Mouse (Mus musculus) liver, postnatal 0 days (tissue): Measurements from ENCODE around the gene Dok4. TPM values are rescaled to one million over a fixed set of nuclear protein-coding genes. Genes with fewer than 3 reads are reported as not detected.

Experiments used
- ATAC-seq: fragments of 200-750 bp; cut with Nextera tagmentation; 2 replicates; pipeline ENCODE4 v1.8.0; 2017; ENCODE audit warnings: mild to moderate bottlenecking, moderate library complexity
- DNase-seq: peaks from one replicate; pipeline ENCODE4 v3.0.0-alpha.2; 2016
- H3K27ac ChIP-seq: fragments of 300-500 bp; sonication (generic); 2 replicates; pipeline ENCODE4 v1.5.1; 2014; ENCODE audit warnings: antibody characterized with exemption, moderate library complexity, mild to moderate bottlenecking, low read depth
- H3K27me3 ChIP-seq: fragments of 300-500 bp; sonication (generic); 2 replicates; pipeline ENCODE4 v1.6.1; 2014; ENCODE audit warnings: low read length, control low read depth, mixed read lengths; ENCODE audit not compliant: insufficient read depth
- H3K36me3 ChIP-seq: fragments of 300-500 bp; sonication (generic); replicated peaks from 2 replicates; pipeline ENCODE4 v1.6.1; 2014; ENCODE audit warnings: mild to moderate bottlenecking, control low read depth, low read length, moderate library complexity, mixed read lengths; ENCODE audit not compliant: insufficient read depth
- H3K4me1 ChIP-seq: fragments of 300-500 bp; sonication (generic); 2 replicates; pipeline ENCODE4 v1.6.1; 2014; ENCODE audit warnings: antibody characterized with exemption, mild to moderate bottlenecking, control low read depth; ENCODE audit not compliant: insufficient read depth
- H3K4me2 ChIP-seq: fragments of 300-500 bp; sonication (generic); 2 replicates; pipeline ENCODE4 v1.6.1; 2014; ENCODE audit warnings: low read depth, mild to moderate bottlenecking, low read length, moderate library complexity, mixed read lengths
- H3K4me3 ChIP-seq: fragments of 300-500 bp; sonication (generic); 2 replicates; pipeline ENCODE4 v1.5.1; 2014; ENCODE audit warnings: low read depth, low read length
- H3K9ac ChIP-seq: fragments of 300-500 bp; sonication (generic); replicated peaks from 2 replicates; pipeline ENCODE4 v1.6.1; 2014; ENCODE audit warnings: mild to moderate bottlenecking, moderate library complexity
- H3K9me3 ChIP-seq: fragments of 300-500 bp; sonication (generic); 2 replicates; pipeline ENCODE4 v1.6.1; 2016; ENCODE audit warnings: mild to moderate bottlenecking, control low read depth, low read length, mixed read lengths
- CTCF ChIP-seq: sonication (generic); IDR thresholded peaks from 2 replicates; pipeline ENCODE4 v1.5.1; 2016; ENCODE audit warnings: antibody characterized with exemption, low read depth
- EP300 ChIP-seq: IDR thresholded peaks from 2 replicates; pipeline ENCODE4 v1.6.1; 2016; ENCODE audit warnings: antibody characterized with exemption, low read depth, mild to moderate bottlenecking
- WGBS: fragments of 180-500 bp; shearing (Covaris S2); extraction: QIAGEN DNeasy Blood & Tissue Kit; methylation state at CpG from one replicate; pipeline ENCODE4 v1.1.7; 2014; ENCODE audit not compliant: insufficient replicate concordance; 5-methylcytosine and 5-hydroxymethylcytosine counted together
- polyA plus RNA-seq: library from polyadenylated mRNA; unstranded; fragments of >200 nt; fragmentation: Nextera tagmentation; extraction: Ambion mirVana; gene quantifications from 2 replicates; pipeline ENCODE4 v1.2.1, GENCODE M21; 2015

The Dok4 gene
- polyA plus RNA-seq, 1 experiment from 2014 or later: 3.5 TPM

- Histone ChIP-seq H3K4me2 (no peak overlapping the region), H3K4me1 (no peaks in the 10 kb centered on the region), H3K36me3 (no peaks in the 10 kb centered on the region), H3K9me3 (no peaks in the 10 kb centered on the region), H3K27me3 (peaks cover 12% of the 10 kb centered on the region), H3K9ac (no peak overlapping the region), H3K27ac (no peak overlapping the region), H3K4me3 (no peak overlapping the region)
- peak; percentile 92 for DNase-seq
- ATAC-seq: peak; percentile 82
- no peak for TF ChIP-seq EP300
- peak; percentile 98 for TF ChIP-seq CTCF
- 3% methylated on average over 4 of the region's 4 CpGs for WGBS
Observed at GRCm38 (mm10) chr8:94908847-94909246, 32.7 kb upstream of the Dok4 start.

- no peak for TF ChIP-seq EP300
- TF ChIP-seq CTCF: no peak
- Histone ChIP-seq H3K27ac (no peak overlapping the region), H3K36me3 (no peaks in the 10 kb centered on the region), H3K4me3 (no peak overlapping the region), H3K9me3 (no peaks in the 10 kb centered on the region), H3K4me2 (no peak overlapping the region), H3K27me3 (peaks cover under 1% of the 10 kb centered on the region), H3K9ac (no peak overlapping the region), H3K4me1 (no peaks in the 10 kb centered on the region)
- WGBS: 81% methylated on average over 18 of the region's 18 CpGs
- ATAC-seq: no peak
- DNase-seq: no peak
Observed at GRCm38 (mm10) chr8:94907591-94908300, 31.6 kb upstream of the Dok4 start.

GRCm38 (mm10) chr8:94904450-94905175 lies 28.5 kb upstream of the Dok4 start:
- TF ChIP-seq CTCF: no peak
- no peak for TF ChIP-seq EP300
- Histone ChIP-seq H3K4me1 (peaks cover 18% of the 10 kb centered on the region), H3K4me3 (no peak overlapping the region), H3K36me3 (no peaks in the 10 kb centered on the region), H3K9ac (no peak overlapping the region), H3K27me3 (no peaks in the 10 kb centered on the region), H3K9me3 (no peaks in the 10 kb centered on the region), H3K4me2 (no peak overlapping the region), H3K27ac (no peak overlapping the region)
- DNase-seq (peak; percentile 66), ATAC-seq (peak; percentile 15; the same call in 1 of the 2 replicates)
- WGBS: 78% methylated on average over 12 of the region's 12 CpGs

DNA sequence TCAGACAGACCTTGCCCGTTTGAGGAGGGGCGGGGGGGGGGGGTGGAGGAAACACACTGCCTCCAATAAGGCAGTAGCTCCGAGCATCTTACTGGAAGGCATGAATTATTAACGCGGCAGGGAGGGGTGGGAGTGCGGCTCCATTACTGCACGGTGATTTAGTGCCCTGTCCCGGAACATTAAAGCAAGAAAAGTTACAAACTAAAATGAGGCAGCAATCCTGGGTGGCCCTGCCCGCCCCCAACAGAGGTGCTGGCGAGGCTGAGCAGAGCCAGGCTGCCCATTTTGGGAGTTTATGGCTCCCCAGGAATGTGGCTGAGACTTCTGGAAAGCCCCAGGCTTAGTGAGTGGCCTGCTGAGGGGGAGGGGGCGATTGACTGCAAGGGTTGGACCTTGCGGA lies 27.6 kb upstream of the Dok4 start:
- TF ChIP-seq EP300: no peak
- TF ChIP-seq CTCF: no peak
- H3K27me3 ChIP-seq: no peaks in the 10 kb centered on the region
- no peak for ATAC-seq

GRCm38 (mm10) chr8:94901031-94901430 lies 24.9 kb upstream of the Dok4 start:
- Histone ChIP-seq H3K27me3 (no peaks in the 10 kb centered on the region), H3K9me3 (no peaks in the 10 kb centered on the region), H3K36me3 (no peaks in the 10 kb centered on the region), H3K4me2 (no peak overlapping the region), H3K9ac (no peak overlapping the region), H3K4me1 (peaks cover 38% of the 10 kb centered on the region), H3K4me3 (no peak overlapping the region), H3K27ac (peak overlapping the region; percentile 13; the same call in 1 of the 2 replicates)
- 22% methylated on average over 5 of the region's 5 CpGs for WGBS
- DNase-seq: no peak
- no peak for ATAC-seq
- TF ChIP-seq CTCF: no peak
- TF ChIP-seq EP300: no peak

More for the DNA sequence above, 27.6 kb upstream of the Dok4 start:
- WGBS: 82% methylated on average over 12 of the region's 12 CpGs
- no peak for DNase-seq
- Histone ChIP-seq H3K9ac (no peak overlapping the region), H3K36me3 (no peaks in the 10 kb centered on the region), H3K4me2 (no peak overlapping the region), H3K4me1 (peaks cover 25% of the 10 kb centered on the region), H3K9me3 (no peaks in the 10 kb centered on the region), H3K4me3 (no peak overlapping the region), H3K27ac (no peak overlapping the region)

- no peak for DNase-seq
- Histone ChIP-seq H3K9ac (no peak overlapping the region), H3K9me3 (no peaks in the 10 kb centered on the region), H3K27me3 (no peaks in the 10 kb centered on the region), H3K27ac (no peak overlapping the region), H3K36me3 (no peaks in the 10 kb centered on the region), H3K4me3 (no peak overlapping the region), H3K4me2 (no peak overlapping the region), H3K4me1 (peaks cover 38% of the 10 kb centered on the region)
- 34% methylated on average over 6 of the region's 6 CpGs for WGBS
- TF ChIP-seq EP300 (no peak), CTCF (no peak)
- no peak for ATAC-seq
Observed at GRCm38 (mm10) chr8:94900617-94901016, 24.5 kb upstream of the Dok4 start.
